Mouse (Mus musculus): Measurements from ENCODE around the gene Dennd2c. TPM values are rescaled to one million over a fixed set of nuclear protein-coding genes. Genes with fewer than 3 reads are reported as not detected.

Dennd2c gene
- 0.05 and 0.11 TPM in 2 replicates for polyA plus RNA-seq (2012; rRNA removed; ENCODE audit: low replicate concordance)

DNA sequence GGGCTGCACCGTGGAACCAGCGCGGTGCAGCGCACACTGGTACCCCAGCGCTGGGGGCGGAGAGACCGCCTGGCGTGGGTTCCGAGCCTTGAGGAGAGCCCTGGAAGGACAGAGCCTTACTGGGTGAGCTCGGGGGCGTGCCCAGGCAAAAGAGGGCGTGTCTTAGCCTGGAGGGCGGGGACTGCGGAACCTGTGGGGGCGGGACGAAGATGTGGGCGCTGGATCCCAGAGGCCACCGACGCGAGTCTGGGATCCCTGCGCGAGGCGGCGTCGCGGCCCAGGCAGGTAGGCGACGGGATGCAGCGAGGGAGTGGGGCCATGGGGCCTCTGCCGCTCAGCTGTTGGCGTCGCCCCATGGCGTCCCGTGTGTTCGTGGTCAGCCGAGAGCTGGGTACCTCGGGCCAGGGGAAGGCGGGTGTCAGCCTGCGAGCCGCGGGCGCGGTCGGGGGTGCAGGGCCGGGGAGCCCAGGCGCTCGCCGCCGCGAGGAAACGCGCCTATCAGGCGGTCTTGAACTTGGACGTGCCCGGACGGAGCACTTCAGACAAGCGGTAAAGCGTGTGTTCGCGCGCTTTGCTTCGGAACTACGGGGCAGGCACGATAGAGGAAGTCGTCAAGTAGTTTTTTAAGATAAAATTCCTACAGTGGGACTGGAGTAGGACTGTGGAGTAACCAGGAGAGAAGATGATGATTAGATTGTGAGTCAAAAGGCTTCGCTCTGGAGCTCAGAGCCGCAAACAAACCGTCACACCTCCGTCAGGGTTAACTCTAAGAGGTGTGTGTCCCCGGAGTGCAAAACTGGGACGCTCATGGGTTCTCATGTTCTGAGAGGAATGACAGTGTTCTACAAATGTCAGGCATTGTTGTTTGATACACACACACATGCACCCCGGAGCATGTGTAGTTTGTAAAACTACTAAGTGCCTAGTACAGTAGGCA, at the start of gene Dennd2c:
TSS of gene Dennd2c (plus strand) at position 151 of the 937 bp plus-strand sequence.

DNA sequence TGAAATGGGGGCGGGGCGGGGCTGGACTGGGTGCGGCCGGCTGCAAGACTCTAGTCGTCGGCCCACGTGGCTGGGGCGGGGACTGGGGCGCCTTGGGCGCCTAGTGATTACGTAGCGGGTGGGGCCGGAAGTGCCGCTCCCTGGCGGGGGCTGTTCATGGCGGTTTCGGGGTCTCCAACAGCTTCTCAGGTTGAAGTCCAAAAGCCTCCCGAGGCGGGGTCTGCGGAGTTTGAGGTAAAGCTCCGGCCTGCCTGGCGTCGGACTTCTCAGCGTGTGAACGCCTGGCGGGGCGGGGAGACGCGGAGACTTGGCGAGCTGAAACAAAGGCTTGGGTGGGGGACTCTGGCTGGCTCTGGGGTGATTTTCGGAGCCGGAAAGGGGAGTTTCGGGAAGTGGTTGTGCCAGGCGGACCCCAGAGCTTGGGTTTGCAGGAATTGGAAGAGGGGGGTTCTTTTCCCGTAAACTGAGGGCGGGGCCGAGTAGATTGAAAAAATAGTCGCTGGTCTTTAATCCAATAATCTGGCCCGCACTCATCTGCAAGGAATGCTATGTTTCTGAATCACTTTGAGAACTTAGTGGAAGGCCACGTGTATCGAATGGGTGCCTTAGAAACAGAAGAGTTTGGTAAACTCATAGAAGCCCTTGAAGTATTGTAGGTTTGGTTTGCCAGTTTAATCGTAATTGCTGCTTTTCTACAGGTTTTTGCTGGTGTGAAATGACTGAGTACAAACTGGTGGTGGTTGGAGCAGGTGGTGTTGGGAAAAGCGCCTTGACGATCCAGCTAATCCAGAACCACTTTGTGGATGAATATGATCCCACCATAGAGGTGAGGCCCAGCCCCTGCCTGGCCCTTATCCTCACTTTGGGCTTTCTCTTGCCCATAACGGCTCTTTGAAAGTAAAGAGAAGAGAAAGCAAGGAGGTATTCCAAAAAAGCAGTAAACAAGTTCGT, 43.9 kb upstream of the Dennd2c start, which contains the start of gene Nras:
TSS of gene Nras (plus strand) at position 79 of the 951 bp plus-strand sequence.

DNA sequence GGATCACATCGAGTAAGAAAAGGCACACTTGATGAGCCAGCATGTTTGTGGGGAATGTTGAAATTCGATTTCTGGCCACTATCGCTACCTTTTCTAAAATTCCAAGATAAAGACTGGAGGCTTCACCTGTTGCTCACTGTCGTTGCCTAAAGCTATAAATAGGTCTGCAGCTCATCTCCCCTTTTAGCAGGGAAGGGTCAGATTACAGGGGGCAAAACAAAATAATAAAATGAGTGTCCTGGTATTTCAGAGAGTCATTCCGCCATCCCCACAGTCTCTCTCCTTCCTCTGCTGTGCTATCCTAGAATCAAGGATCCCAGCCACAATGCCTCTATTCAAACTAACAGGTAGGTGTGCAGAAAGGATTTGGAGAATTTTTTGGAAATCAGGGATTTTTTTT, 28.6 kb upstream of the Dennd2c start, which contains the start of gene Ampd1:
TSS of gene Ampd1 (plus strand) at position 244 of the 400 bp plus-strand sequence.

DNA sequence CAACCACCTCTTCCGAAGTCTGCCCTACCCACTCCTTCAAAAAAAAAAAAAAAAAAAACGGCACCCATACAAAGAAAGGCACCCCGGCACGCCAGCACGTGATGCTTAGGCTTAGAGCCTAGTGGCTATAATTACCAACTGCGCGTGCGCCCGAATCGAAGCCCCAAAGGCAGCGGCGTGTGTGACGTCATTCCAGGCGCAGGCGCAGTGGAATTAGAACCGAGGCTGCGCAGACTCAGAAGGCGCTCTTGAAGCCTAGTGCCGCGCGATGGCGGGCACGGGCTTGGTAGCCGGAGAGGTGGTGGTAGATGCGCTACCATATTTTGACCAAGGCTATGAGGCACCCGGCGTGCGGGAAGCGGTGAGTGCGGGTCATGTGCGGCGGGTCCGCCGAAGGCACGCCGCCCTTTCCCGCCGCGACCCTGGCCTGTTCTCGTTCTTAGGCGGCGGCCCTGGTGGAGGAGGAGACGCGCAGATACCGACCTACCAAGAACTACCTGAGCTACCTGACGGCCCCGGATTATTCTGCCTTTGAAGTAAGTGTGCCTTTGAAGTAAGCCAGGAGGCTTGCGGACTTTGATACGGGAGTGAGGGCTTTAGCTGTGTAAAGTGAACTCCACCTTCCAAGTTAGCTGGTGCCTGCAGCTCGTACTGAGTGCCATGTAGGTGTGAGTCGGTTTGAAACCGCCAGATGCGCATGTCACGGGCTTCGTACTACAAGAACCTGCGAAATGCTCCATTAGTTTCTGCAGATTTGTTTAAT, 69.3 kb downstream of the Dennd2c start, which contains the start of gene Bcas2:
TSS of gene Bcas2 (plus strand) at position 151 of the 763 bp plus-strand sequence.

Other genes with a start within 250 kb of the Dennd2c start
- not detected in 2 replicates for gene Sycp1, start 166.5 kb upstream of the Dennd2c start, polyA plus RNA-seq (2012; rRNA removed; ENCODE audit: low replicate concordance)
- gene Nr1h5, start 138.5 kb upstream of the Dennd2c start, polyA plus RNA-seq (2012; rRNA removed; ENCODE audit: low replicate concordance) = not detected in 2 replicates
- 9.8 and 11.8 TPM in 2 replicates for gene Sike1, start 106.9 kb upstream of the Dennd2c start, polyA plus RNA-seq (2012; rRNA removed; ENCODE audit: low replicate concordance)
- gene Csde1, start 82.2 kb upstream of the Dennd2c start, polyA plus RNA-seq (2012; rRNA removed; ENCODE audit: low replicate concordance) = 3.5 and 3.6 TPM in 2 replicates
- 5.8 and 6.9 TPM in 2 replicates for gene Nras, start 44.3 kb upstream of the Dennd2c start, polyA plus RNA-seq (2012; rRNA removed; ENCODE audit: low replicate concordance)
- gene Ampd1, start 28.6 kb upstream of the Dennd2c start, polyA plus RNA-seq (2012; rRNA removed; ENCODE audit: low replicate concordance) = not detected in 2 replicates
- gene Bcas2, start 69.1 kb downstream of the Dennd2c start, polyA plus RNA-seq (2012; rRNA removed; ENCODE audit: low replicate concordance) = 6.2 and 11.8 TPM in 2 replicates
- gene Trim33, start 176.7 kb downstream of the Dennd2c start, polyA plus RNA-seq (2012; rRNA removed; ENCODE audit: low replicate concordance) = 1.2 and 2.3 TPM in 2 replicates